10 mouse cellular contexts compared by ENCODE assay signal in the genomic region with DNA sequence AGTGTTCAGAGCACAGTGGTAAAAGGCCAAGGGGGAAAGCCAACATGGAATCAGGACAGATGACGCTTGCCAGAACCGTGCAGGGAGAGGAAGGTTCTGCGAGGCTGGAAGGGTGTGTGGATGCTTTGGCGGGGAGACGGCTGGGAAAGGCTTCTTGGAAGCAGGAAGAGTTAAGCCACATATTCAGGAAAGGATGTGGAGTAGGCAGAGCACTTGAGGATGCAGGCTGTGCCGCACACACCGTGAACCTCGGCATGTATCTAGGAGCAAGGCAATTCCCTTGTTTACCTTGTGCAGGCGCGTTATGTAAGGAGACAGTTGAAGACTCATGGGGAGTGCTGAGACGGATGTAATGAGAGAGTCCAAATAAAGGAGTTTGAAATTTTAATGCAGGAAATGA. TPM values are rescaled to one million over a fixed set of nuclear protein-coding genes. Genes with fewer than 3 reads are reported as not detected.
A peak's percentile ranks its signal among the peaks of the same experiment; 100 is the strongest.
DNase-seq lines count a peak whose midpoint lies in the region; ATAC-seq lines count a peak whose summit lies in the region.
"Had no signal": no experiment of that assay in that cellular context is flagged by ENCODE, and none has a peak within 500 bp of the region (broad histone marks: within the 10 kb centered on the region; RNA-seq: fewer than 3 reads in every experiment).

No protein-coding gene starts in this region.

- intact Hi-C loops in gastrocnemius, postnatal 14 days (cut with DNase I; ENCODE audit: low total_unique reads): no loop called here

- ATAC-seq in megakaryocyte, adult 5-6 weeks (ENCODE audit: poor library complexity, severe bottlenecking): no peak

- peak; percentile 30 to 42 for DNase-seq in heart, adult 18-20 months
- no peak for DNase-seq in heart, postnatal 4 days
- peak; percentile 46 for DNase-seq in right cerebral cortex, postnatal 25 days
- DNase-seq in right cerebral cortex, postnatal 4 days: no peak
- DNase-seq in gastrocnemius, postnatal 14 days: peak; percentile 40
- DNase-seq in testis, postnatal 10 days (ENCODE audit: low spot score): no peak
- DNase-seq in liver: no peak
- DNase-seq: kidney, adult 2 months; lung, postnatal 36 days had no signal

RNA-seq across cellular contexts. Expression of gene Aar2, which starts 57.2 kb away (rescaled TPM):
- total RNA-seq in heart, adult 18-20 months (2021): 10 to 100 TPM; 23.3 to 24.1 TPM
- total RNA-seq in heart, postnatal 4 days (2021): 10 to 100 TPM; 17.3 to 17.8 TPM
- 10 to 100 TPM; 18.9 to 20.1 TPM for total RNA-seq in gastrocnemius, postnatal 14 days (2021)
- 7.5 and 10.2 TPM in 2 replicates for total RNA-seq in megakaryocyte, adult 5-6 weeks (2015)
- total RNA-seq in megakaryocyte, adult 5-6 weeks (2017): 5.8 and 6.4 TPM in 2 replicates

Comparison
In these comparisons a context has a peak if more than half of its experiments do, and no peak if none do; other contexts are left out.
1. DNase-seq: peak in heart, adult 18-20 months (2 of 2), right cerebral cortex, postnatal 25 days (single experiment) and gastrocnemius, postnatal 14 days (single experiment); none in heart, postnatal 4 days (single experiment), right cerebral cortex, postnatal 4 days (single experiment), testis, postnatal 10 days (single experiment) and liver (single experiment).